Mouse (Mus musculus): ENCODE measurements around the gene 6430548M08Rik.

DNA sequence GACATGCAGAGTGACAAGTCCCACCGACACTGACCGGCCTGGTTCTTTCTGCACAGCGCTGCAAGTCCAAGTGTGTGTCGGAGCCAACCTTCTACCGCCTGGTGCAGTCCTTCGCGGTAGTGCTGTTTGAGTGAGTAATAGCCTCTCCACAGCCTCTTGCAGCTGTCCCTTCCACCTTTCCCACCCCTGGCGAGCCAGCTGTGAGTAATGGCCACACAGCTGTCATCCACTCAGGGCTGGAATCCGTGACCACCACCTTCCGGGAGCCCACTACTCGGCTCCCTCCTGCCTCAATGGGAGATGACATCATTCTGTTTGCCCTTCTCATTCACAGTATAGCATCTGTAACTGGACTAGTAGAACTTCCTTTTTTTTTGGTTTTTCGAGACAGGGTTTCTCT, 36.1 kb downstream of the 6430548M08Rik start:
- TF ChIP-seq ZNF384 (IDR thresholded peaks at IDR 0.05; ENCODE audit: low read depth, low read length) (no peak), ZC3H11A (IDR thresholded peaks at IDR 0.05; ENCODE audit: borderline replicate concordance, low read depth, low read length) (no peak)
